Mouse (Mus musculus) mesoderm, embryonic 11.5 days (tissue): ENCODE results near the gene Fsd1l.

Experiments used
- DNase-seq: peaks from one replicate; pipeline ENCODE4 v3.0.0-alpha.2; 2012; ENCODE audit warnings: low read depth, low spot score

Gene Fsd1l

GRCm38 (mm10) chr4:53631316-53632010 lies at the start of gene Fsd1l:
Gene Fsd1l (plus strand): TSS chr4:53631471.
- peak; percentile 85 for DNase-seq

GRCm38 (mm10) chr4:53587676-53588075 lies 43.6 kb upstream of the Fsd1l start:
- DNase-seq: no peak

GRCm38 (mm10) chr4:53588936-53589335 lies 42.3 kb upstream of the Fsd1l start:
- DNase-seq: no peak

GRCm38 (mm10) chr4:53589466-53589865 lies 41.8 kb upstream of the Fsd1l start:
- no peak for DNase-seq

GRCm38 (mm10) chr4:53590163-53590562 lies 41.1 kb upstream of the Fsd1l start:
- no peak for DNase-seq

- no peak for DNase-seq
Observed at GRCm38 (mm10) chr4:53590691-53591447, 40.4 kb upstream of the Fsd1l start.

- DNase-seq: no peak
Observed at GRCm38 (mm10) chr4:53591536-53591935, 39.7 kb upstream of the Fsd1l start.

GRCm38 (mm10) chr4:53591941-53592340 lies 39.3 kb upstream of the Fsd1l start:
- DNase-seq: no peak

- DNase-seq: no peak
Observed at GRCm38 (mm10) chr4:53592386-53592785, 38.9 kb upstream of the Fsd1l start.

GRCm38 (mm10) chr4:53594204-53594603 lies 37.1 kb upstream of the Fsd1l start:
- DNase-seq: peak; percentile 74

- DNase-seq: no peak
Observed at GRCm38 (mm10) chr4:53595246-53596062, 35.8 kb upstream of the Fsd1l start.

- no peak for DNase-seq
Observed at GRCm38 (mm10) chr4:53596063-53596895, 35.0 kb upstream of the Fsd1l start.

GRCm38 (mm10) chr4:53600462-53600861 lies 30.8 kb upstream of the Fsd1l start:
- DNase-seq: peak; percentile 48

GRCm38 (mm10) chr4:53614576-53615225 lies 16.6 kb upstream of the Fsd1l start:
- no peak for DNase-seq

GRCm38 (mm10) chr4:53617968-53618367 lies 13.3 kb upstream of the Fsd1l start:
- DNase-seq: no peak

- DNase-seq: no peak
Observed at GRCm38 (mm10) chr4:53620104-53620503, 11.2 kb upstream of the Fsd1l start.

- no peak for DNase-seq
Observed at GRCm38 (mm10) chr4:53621084-53621483, 10.2 kb upstream of the Fsd1l start.

- DNase-seq: no peak
Observed at GRCm38 (mm10) chr4:53621490-53621889, 9.8 kb upstream of the Fsd1l start.

GRCm38 (mm10) chr4:53623711-53624110 lies 7.6 kb upstream of the Fsd1l start:
- no peak for DNase-seq

- no peak for DNase-seq
Observed at GRCm38 (mm10) chr4:53624816-53625215, 6.5 kb upstream of the Fsd1l start.

GRCm38 (mm10) chr4:53625263-53625662 lies 6.0 kb upstream of the Fsd1l start:
- DNase-seq: no peak
